Mouse (Mus musculus) C2C12 (cell line): Measurements from ENCODE around the gene Osbpl5. TPM values are rescaled to one million over a fixed set of nuclear protein-coding genes. Genes with fewer than 3 reads are reported as not detected.

ENCODE experiments used
- H3K27me3 ChIP-seq: one replicate; pipeline ENCODE4 v1.6.1; 2011; ENCODE audit not compliant: control insufficient read depth, insufficient read depth, insufficient read length
- H3K36me3 ChIP-seq: one replicate; pipeline ENCODE4 v1.6.1; 2011; ENCODE audit not compliant: control insufficient read depth, insufficient read depth
- H3K4me3 ChIP-seq: one replicate; pipeline ENCODE4 v1.5.1; 2011; ENCODE audit warnings: mild to moderate bottlenecking, control low read depth; ENCODE audit not compliant: poor library complexity, insufficient read depth, severe bottlenecking
- H3K79me2 ChIP-seq: one replicate; pipeline ENCODE4 v1.6.1; 2011; ENCODE audit not compliant: control insufficient read depth, insufficient read depth
- H3K79me3 ChIP-seq: one replicate; pipeline ENCODE4 v1.6.1; 2011; ENCODE audit warnings: low read depth, control low read depth
- H3ac ChIP-seq: one replicate; pipeline ENCODE3; 2011; ENCODE audit warnings: low read depth; ENCODE audit not compliant: control insufficient read depth, insufficient read length
- CEBPB ChIP-seq: IDR thresholded peaks from one replicate; pipeline ENCODE4 v1.6.1; 2011; ENCODE audit warnings: low read depth, mild to moderate bottlenecking, control low read depth, moderate library complexity
- CTCF ChIP-seq: IDR thresholded peaks from one replicate; pipeline ENCODE4 v1.5.1; 2011; ENCODE audit not compliant: control insufficient read depth, insufficient read depth, insufficient read length
- FOSL1 ChIP-seq: IDR thresholded peaks from one replicate; pipeline ENCODE4 v1.8.0; 2011; ENCODE audit warnings: mild to moderate bottlenecking, low read length; ENCODE audit not compliant: poor library complexity, insufficient read depth, severe bottlenecking
- MAX ChIP-seq: IDR thresholded peaks from one replicate; pipeline ENCODE4 v1.6.1; 2011; ENCODE audit warnings: mild to moderate bottlenecking, control low read depth
- MYOD1 ChIP-seq: IDR thresholded peaks from one replicate; pipeline ENCODE4 v1.6.1; 2011; ENCODE audit warnings: low read depth; ENCODE audit not compliant: control insufficient read depth, insufficient read length
- MYOG ChIP-seq: IDR thresholded peaks from one replicate; pipeline ENCODE4 v1.6.1; 2011; ENCODE audit not compliant: control insufficient read depth, insufficient read length; ENCODE audit errors: extremely low read depth
- USF1 ChIP-seq: IDR thresholded peaks from one replicate; pipeline ENCODE4 v1.6.1; 2011; ENCODE audit warnings: low read depth, mild to moderate bottlenecking, control low read depth, moderate library complexity
- polyA plus RNA-seq: library from polyadenylated mRNA; unstranded; fragments of >200 nt; fragmentation: generic; extraction: Trizol; gene quantifications from one replicate; pipeline ENCODE4 v1.2.1, GENCODE M21; 2012; ENCODE audit warnings: missing spikeins

Osbpl5 gene
- polyA plus RNA-seq, 1 experiment = 41.1 TPM

DNA sequence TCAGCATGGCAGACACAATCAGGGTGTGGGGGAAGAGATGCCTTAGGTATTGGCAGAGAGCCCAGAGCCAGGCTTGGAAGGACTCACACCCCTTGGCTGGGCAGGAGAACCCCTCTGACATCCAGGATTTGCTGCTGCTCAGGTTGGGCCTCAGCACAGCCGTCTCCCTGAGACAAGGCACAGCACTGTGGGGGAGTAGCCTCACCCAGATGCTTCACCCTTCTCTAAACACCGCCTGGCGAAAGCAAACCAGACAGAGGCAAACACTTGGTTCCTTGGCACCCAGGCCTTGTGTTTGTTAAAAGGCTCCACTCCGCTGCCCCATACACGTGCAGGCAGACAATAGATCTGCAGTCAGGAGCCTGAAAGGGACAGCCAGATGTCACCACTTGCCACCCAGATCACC lies 18.2 kb downstream of the Osbpl5 start:
- TF ChIP-seq MAX (no peak), CEBPB (no peak), MYOG (no peak), FOSL1 (no peak), CTCF (no peak), USF1 (no peak), MYOD1 (no peak)

DNA sequence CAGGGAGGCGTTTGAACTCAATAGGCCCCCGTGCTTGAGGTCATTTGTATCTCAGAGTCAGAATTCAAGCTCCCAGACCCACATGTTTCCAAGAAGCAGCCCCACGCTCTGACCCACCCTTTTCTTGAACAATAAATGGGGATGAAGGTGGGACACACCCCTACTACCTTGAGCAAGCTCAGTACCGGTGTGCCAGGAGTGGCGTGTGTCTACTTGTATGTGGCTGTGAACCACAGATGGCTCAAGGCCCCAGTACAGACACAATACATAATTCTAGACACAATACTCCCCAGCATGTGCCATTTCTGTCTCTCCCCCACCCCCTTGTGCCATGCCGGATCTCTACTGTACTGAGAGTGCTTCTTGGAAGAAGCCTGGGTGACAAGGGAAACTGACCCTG lies 18.6 kb downstream of the Osbpl5 start:
- TF ChIP-seq MYOD1 = no peak
- TF ChIP-seq MYOG = no peak
- no peak for TF ChIP-seq FOSL1
- no peak for TF ChIP-seq CEBPB
- no peak for TF ChIP-seq MAX
- H3K79me2 ChIP-seq = peaks cover 69% of the 10 kb centered on the region

More for the DNA sequence above, 18.2 kb downstream of the Osbpl5 start:
- Histone ChIP-seq H3K79me2 (peaks cover 65% of the 10 kb centered on the region), H3ac (peak overlapping the region; percentile 77), H3K36me3 (peaks cover 5% of the 10 kb centered on the region), H3K4me3 (peak overlapping the region; percentile 65), H3K79me3 (peaks cover 41% of the 10 kb centered on the region), H3K27me3 (no peaks in the 10 kb centered on the region)

DNA sequence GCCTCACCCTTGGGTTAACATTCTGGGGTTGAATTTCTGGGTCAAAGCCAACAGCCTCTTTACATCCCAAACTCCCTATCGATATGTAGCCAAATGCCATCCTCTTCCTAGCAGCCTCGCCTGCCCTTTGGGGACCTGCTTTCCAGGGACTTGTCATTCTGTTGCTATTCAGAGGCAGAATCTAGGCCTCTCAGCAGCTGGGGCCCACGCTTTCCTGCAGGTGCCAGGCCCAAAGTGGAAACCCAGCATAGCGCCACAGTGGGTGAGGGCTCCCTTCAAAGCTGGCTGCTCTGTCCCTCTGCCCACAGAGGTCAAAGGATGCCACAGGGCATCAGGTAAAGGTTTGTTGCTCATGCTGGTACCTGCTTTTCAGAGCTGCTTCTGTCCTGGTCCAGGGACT lies 23.0 kb downstream of the Osbpl5 start:
- Histone ChIP-seq H3K79me3 (peaks cover 51% of the 10 kb centered on the region), H3K79me2 (peaks cover 98% of the 10 kb centered on the region), H3K27me3 (no peaks in the 10 kb centered on the region)

More for the DNA sequence above, 18.6 kb downstream of the Osbpl5 start:
- H3K27me3 ChIP-seq = no peaks in the 10 kb centered on the region
- peaks cover 44% of the 10 kb centered on the region for H3K79me3 ChIP-seq
- peaks cover 5% of the 10 kb centered on the region for H3K36me3 ChIP-seq
- no peak overlapping the region for H3K4me3 ChIP-seq
- no peak overlapping the region for H3ac ChIP-seq

DNA sequence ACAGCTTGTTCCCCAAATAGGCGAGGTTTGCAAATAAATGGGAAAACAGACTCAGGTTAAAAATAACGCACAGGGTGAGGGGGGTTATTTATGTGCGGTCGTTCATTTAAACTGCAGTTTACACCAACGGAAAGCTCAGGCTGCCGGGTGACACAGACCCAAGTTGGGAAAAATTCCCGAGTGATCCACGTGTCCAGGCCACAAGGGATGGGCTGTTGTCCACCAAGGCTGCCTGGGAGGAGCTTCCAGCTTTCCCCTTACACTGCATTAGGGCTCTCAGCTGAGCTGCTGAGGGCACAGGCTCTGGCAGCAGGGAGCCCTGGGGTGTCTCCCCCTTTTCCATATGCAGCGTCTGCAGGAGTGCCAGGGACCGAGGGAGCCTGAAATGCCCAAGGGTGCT lies 26.9 kb downstream of the Osbpl5 start:
- Histone ChIP-seq H3K79me3 (peaks cover 23% of the 10 kb centered on the region), H3K36me3 (peaks cover 5% of the 10 kb centered on the region), H3K79me2 (peaks cover 83% of the 10 kb centered on the region), H3K27me3 (no peaks in the 10 kb centered on the region), H3ac (no peak overlapping the region), H3K4me3 (no peak overlapping the region)
- TF ChIP-seq CTCF = no peak
- TF ChIP-seq MAX = no peak
- TF ChIP-seq MYOD1 = no peak
- TF ChIP-seq FOSL1 = no peak
- TF ChIP-seq USF1 = no peak
- no peak for TF ChIP-seq CEBPB
- TF ChIP-seq MYOG = no peak

More for the DNA sequence above, 23.0 kb downstream of the Osbpl5 start:
- H3ac ChIP-seq = no peak overlapping the region
- H3K36me3 ChIP-seq = peaks cover 5% of the 10 kb centered on the region
- H3K4me3 ChIP-seq = no peak overlapping the region
- TF ChIP-seq CEBPB (no peak), CTCF (no peak), USF1 (no peak), FOSL1 (no peak), MYOD1 (no peak), MYOG (no peak), MAX (no peak)

DNA sequence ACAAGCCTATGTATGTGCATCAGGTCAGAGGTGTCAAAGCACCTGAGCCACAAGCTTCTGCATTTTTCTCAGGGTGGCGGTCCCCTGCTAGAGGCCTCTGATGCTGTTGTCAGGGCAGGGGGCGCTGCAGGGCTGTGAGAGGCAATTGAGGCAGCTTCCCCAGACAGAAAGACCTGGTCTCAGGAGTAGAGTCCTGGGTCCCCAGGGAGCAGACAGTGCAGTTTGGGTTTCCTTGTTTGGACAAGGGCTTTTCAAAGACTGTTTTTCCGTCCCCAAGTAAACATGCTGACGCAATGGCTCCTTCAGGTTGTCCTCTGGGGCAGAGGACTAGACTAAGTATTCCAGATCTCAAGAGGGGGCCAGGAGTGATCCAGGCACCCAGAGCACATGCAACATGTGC lies 30.4 kb downstream of the Osbpl5 start:
- Histone ChIP-seq H3K27me3 (no peaks in the 10 kb centered on the region), H3K4me3 (no peak overlapping the region), H3K36me3 (no peaks in the 10 kb centered on the region), H3K79me2 (peaks cover 48% of the 10 kb centered on the region), H3K79me3 (peaks cover 12% of the 10 kb centered on the region), H3ac (no peak overlapping the region)
- no peak for TF ChIP-seq MYOG

DNA sequence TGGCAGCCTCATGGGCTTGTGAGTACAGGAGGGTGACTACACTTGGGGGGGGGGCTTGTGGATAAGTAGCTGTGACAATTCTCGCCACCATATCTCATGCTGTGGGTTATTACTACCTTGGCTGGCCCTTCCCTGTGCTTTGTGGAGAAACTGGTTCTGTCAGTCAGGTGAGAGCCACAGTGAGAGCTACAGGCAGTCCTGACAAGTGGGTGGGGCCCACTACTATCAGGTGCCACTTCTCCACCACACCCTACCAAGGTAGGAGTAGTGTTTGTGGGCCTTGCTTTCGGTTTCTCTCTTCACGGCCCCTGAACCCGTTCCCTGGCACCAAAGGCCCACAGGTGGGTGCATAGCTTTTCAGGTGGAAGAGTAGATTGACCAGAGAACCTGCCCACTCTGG lies 32.9 kb downstream of the Osbpl5 start:
- no peak overlapping the region for H3ac ChIP-seq
- no peaks in the 10 kb centered on the region for H3K27me3 ChIP-seq
- no peaks in the 10 kb centered on the region for H3K36me3 ChIP-seq
- no peak for TF ChIP-seq FOSL1
- H3K79me2 ChIP-seq = peaks cover 25% of the 10 kb centered on the region
- H3K4me3 ChIP-seq = no peak overlapping the region
- peaks cover 3% of the 10 kb centered on the region for H3K79me3 ChIP-seq

DNA sequence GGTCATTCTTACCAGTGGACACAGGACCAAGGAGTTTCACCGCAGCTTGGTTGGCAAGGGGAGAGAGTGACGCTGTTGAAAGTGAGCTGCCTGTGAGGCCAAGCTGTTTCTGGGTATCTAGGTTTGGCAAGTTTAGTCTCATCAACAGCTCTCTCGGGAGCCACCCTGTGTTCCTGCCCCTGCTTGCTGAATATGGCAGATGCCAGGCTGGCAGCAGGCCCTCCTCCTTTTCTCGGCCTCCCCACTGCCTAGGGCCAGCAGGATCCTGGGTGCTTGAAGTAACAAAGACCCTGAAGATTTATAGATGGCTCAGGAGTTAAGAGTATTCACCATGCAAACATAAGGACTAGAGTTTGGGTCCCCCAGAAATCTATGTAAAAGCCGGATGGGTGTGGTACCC lies 34.1 kb downstream of the Osbpl5 start:
- Histone ChIP-seq H3K27me3 (no peaks in the 10 kb centered on the region), H3K79me2 (peaks cover 21% of the 10 kb centered on the region), H3K36me3 (no peaks in the 10 kb centered on the region), H3K4me3 (no peak overlapping the region), H3ac (no peak overlapping the region), H3K79me3 (peaks cover 1% of the 10 kb centered on the region)
- no peak for TF ChIP-seq FOSL1
- no peak for TF ChIP-seq USF1
- no peak for TF ChIP-seq MYOD1
- TF ChIP-seq MYOG = no peak
- no peak for TF ChIP-seq CEBPB
